Comparison of ENCODE assay signal across 14 mouse cellular contexts in the genomic region with DNA sequence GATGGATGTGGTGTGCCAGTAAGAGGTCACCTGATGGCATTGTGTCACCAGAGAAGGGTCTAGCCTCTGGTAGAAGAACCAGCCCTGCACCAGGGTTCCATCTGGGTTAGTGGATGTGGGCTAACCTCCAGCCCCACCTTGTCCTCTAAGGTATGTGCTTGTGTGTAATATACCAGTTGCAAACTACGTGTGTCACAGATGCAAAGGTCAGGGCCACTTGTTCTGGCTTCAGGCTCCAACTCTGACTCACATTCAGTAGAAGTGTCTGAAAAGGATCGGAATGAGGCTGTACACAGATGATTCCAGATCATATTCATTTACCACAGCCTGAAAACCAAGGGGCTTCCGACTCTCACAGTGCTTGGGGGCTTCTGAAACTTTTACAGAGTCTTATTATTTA.
"Had no signal": no experiment of that assay in that cellular context is flagged by ENCODE, and none has a peak within 500 bp of the region (broad histone marks: within the 10 kb centered on the region; RNA-seq: fewer than 3 reads in every experiment).

No protein-coding gene starts in this region.

- H3K36me3 ChIP-seq: limb, embryonic 15.5 days; liver, embryonic 12.5 days; midbrain, embryonic 12.5 days; neural tube, embryonic 13.5 days had no signal

- H3K4me1 ChIP-seq: limb, embryonic 15.5 days; liver, embryonic 12.5 days; midbrain, embryonic 12.5 days; neural tube, embryonic 13.5 days had no signal

- ATAC-seq: liver, embryonic 12.5 days; midbrain, embryonic 16.5 days had no signal

- H3K9ac ChIP-seq: limb, embryonic 15.5 days; liver, embryonic 12.5 days; lung, embryonic 14.5 days; midbrain, embryonic 12.5 days; neural tube, embryonic 13.5 days had no signal

- H3K27ac ChIP-seq: limb, embryonic 15.5 days; liver, embryonic 12.5 days; midbrain, embryonic 12.5 days; neural tube, embryonic 13.5 days had no signal

- H3K9me3 ChIP-seq: limb, embryonic 15.5 days; liver, embryonic 12.5 days; midbrain, embryonic 12.5 days; neural tube, embryonic 13.5 days had no signal

- H3K4me3 ChIP-seq: limb, embryonic 15.5 days; liver, embryonic 12.5 days; midbrain, embryonic 12.5 days; neural tube, embryonic 13.5 days had no signal

- DNase-seq: kidney, postnatal 14 days; layer of hippocampus, postnatal 36 days; lung, postnatal 10 days; retina, postnatal 1 day; right cerebral cortex, postnatal 4 days; spleen, adult 18-20 months; thymus, adult 18-20 months; thymus, postnatal 25 days had no signal

- H3K27me3 ChIP-seq: limb, embryonic 15.5 days; liver, embryonic 12.5 days; midbrain, embryonic 12.5 days; neural tube, embryonic 13.5 days had no signal

- H3K4me2 ChIP-seq: limb, embryonic 15.5 days; liver, embryonic 12.5 days; lung, embryonic 14.5 days; midbrain, embryonic 12.5 days; neural tube, embryonic 13.5 days had no signal
